Comparison of ENCODE assay signal across 8 mouse cellular contexts in genomic region chr13:23597957-23598356, GRCm38 (mm10). TPM values are rescaled to one million over a fixed set of nuclear protein-coding genes. Genes with fewer than 3 reads are reported as not detected.
DNase-seq lines count a peak whose midpoint lies in the region; ATAC-seq lines count a peak whose summit lies in the region.

No protein-coding gene starts in this region.

- ATAC-seq in monocyte, adult 5-6 weeks (replicated peaks; ENCODE audit: insufficient number of reproducible peaks, low FRiP score, low TSS enrichment, poor library complexity, severe bottlenecking) = peak; percentile 68; the same call in 1 of the 2 replicates

- DNase-seq in layer of hippocampus, adult 11-12 months (ENCODE audit: low spot score) = peak; percentile 65
- no peak for DNase-seq in layer of hippocampus, adult 9-10 months (ENCODE audit: low spot score)
- peak; percentile 77 for DNase-seq in adrenal gland, adult 2 months
- DNase-seq in embryo, embryonic 11 days = peak; percentile 83
- peak; percentile 82 to 87 for DNase-seq in heart, postnatal 14 days
- peak; percentile 56 to 79 for DNase-seq in left cerebral cortex, postnatal 14 days (ENCODE audit: low spot score in 2 of 2)
- peak; percentile 33 to 49 for DNase-seq in thymus, adult 18-20 months

- intact Hi-C loops in heart, postnatal 14 days (cut with DNase I) = loop anchor here (2.0 to 10.0 kb wide), 2 partner anchors 167 to 1553 kb away; partner anchors contain the start of genes Hist1h2ag, Hist1h2bj and Hist1h4i
- intact Hi-C loops in left cerebral cortex, postnatal 14 days (cut with DNase I) = loop anchor here (1.0 kb wide), 1 partner anchor 12 kb away; no protein-coding TSS in a partner anchor

RNA-seq across cellular contexts. Expression of gene Hist1h4d, which starts 16.6 kb away (rescaled TPM):
- 100 to 1,000 TPM; 118 to 129 TPM for total RNA-seq in adrenal gland, adult 2 months (2021)
- 2.6 and 2.7 TPM in 2 replicates for polyA plus RNA-seq in adrenal gland, adult 2 months (2012; rRNA removed)
- total RNA-seq in heart, postnatal 14 days (2021) = 100 to 1,000 TPM in 1 of 2 experiments, 10 to 100 TPM in 1; 92.0 to 119 TPM
- 100 to 1,000 TPM; 132 to 148 TPM for total RNA-seq in left cerebral cortex, postnatal 14 days (2021)
- 78.9 to 170 TPM (median 90.0 TPM) in 3 replicates for total RNA-seq in monocyte, adult 5-6 weeks (2017)

RNA-seq across cellular contexts. Expression of gene Hist1h3d, which starts 22.4 kb away (rescaled TPM):
- total RNA-seq in adrenal gland, adult 2 months (2021) = 1 to 10 TPM; 3.7 to 6.5 TPM
- polyA plus RNA-seq in adrenal gland, adult 2 months (2012; rRNA removed) = 3.7 TPM in 2 replicates
- total RNA-seq in heart, postnatal 14 days (2021) = 10 to 100 TPM in 1 of 2 experiments, 1 to 10 TPM in 1; 7.8 to 17.6 TPM
- 1 to 10 TPM; 9.4 to 9.9 TPM for total RNA-seq in left cerebral cortex, postnatal 14 days (2021)
- 1.5 to 3.3 TPM (median 2.1 TPM) in 3 replicates for total RNA-seq in monocyte, adult 5-6 weeks (2017)

RNA-seq across cellular contexts. Expression of gene Hist1h2be, which starts 23.0 kb away (rescaled TPM):
- 10 to 100 TPM; 11.3 to 14.8 TPM for total RNA-seq in adrenal gland, adult 2 months (2021)
- 1.7 and 2.0 TPM in 2 replicates for polyA plus RNA-seq in adrenal gland, adult 2 months (2012; rRNA removed)
- total RNA-seq in heart, postnatal 14 days (2021) = 10 to 100 TPM; 10.5 to 16.6 TPM
- 1 to 10 TPM; 4.8 to 5.6 TPM for total RNA-seq in left cerebral cortex, postnatal 14 days (2021)
- total RNA-seq in monocyte, adult 5-6 weeks (2017) = 13.1 to 35.9 TPM (median 14.5 TPM) in 3 replicates

RNA-seq across cellular contexts. Expression of gene Hist1h2ad, which starts 23.8 kb away (rescaled TPM):
- total RNA-seq in adrenal gland, adult 2 months (2021) = 1 to 10 TPM; 2.9 to 6.4 TPM
- 2.5 and 3.2 TPM in 2 replicates for polyA plus RNA-seq in adrenal gland, adult 2 months (2012; rRNA removed)
- 10 to 100 TPM; 15.1 to 24.5 TPM for total RNA-seq in heart, postnatal 14 days (2021)
- 1 to 10 TPM; 3.0 to 5.1 TPM for total RNA-seq in left cerebral cortex, postnatal 14 days (2021)
- 1.5 to 92.8 TPM (median 16.7 TPM) in 3 replicates for total RNA-seq in monocyte, adult 5-6 weeks (2017)

RNA-seq across cellular contexts. Expression of gene Hist1h2bf, which starts 24.0 kb away (rescaled TPM):
- total RNA-seq in adrenal gland, adult 2 months (2021) = 10 to 100 TPM; 17.9 to 21.6 TPM
- 0.80 and 5.5 TPM in 2 replicates for polyA plus RNA-seq in adrenal gland, adult 2 months (2012; rRNA removed)
- 10 to 100 TPM; 45.4 to 89.0 TPM for total RNA-seq in heart, postnatal 14 days (2021)
- 10 to 100 TPM; 24.6 to 36.3 TPM for total RNA-seq in left cerebral cortex, postnatal 14 days (2021)
- total RNA-seq in monocyte, adult 5-6 weeks (2017) = 19.2 to 51.4 TPM (median 45.4 TPM) in 3 replicates
